Mouse (Mus musculus) brain, embryonic 14.5 days (tissue): ENCODE data around the gene Tox3.

ENCODE experiments used
- CTCF ChIP-seq: fragments of 200-500 bp; IDR thresholded peaks from 2 replicates; pipeline ENCODE4 v1.5.1; 2012; ENCODE audit warnings: inconsistent platforms, mild to moderate bottlenecking, moderate library complexity, borderline replicate concordance; ENCODE audit not compliant: insufficient read depth, insufficient read length; ENCODE audit errors: extremely low read depth
- POLR2A ChIP-seq: fragments of 200-500 bp; IDR thresholded peaks from 2 replicates; pipeline ENCODE4 v1.6.1; 2012; ENCODE audit warnings: mild to moderate bottlenecking, inconsistent platforms, borderline replicate concordance; ENCODE audit not compliant: poor library complexity, insufficient read depth, insufficient read length, severe bottlenecking; ENCODE audit errors: extremely low read depth

GRCm38 (mm10) chr8:90241461-90241860 lies 106.7 kb downstream of the Tox3 start:
- TF ChIP-seq CTCF: no peak
- TF ChIP-seq POLR2A: no peak
